Mouse (Mus musculus): ENCODE measurements around the gene Fam124b.

GRCm38 (mm10) chr1:80162943-80163342 is 55.3 kb downstream of the Fam124b start:
- TF ChIP-seq CTCF (conservative IDR thresholded peaks at IDR 0.05; ENCODE audit: low read length) (no peak), POU5F1 (IDR thresholded peaks at IDR 0.05; ENCODE audit: borderline replicate concordance, low read length) (no peak)
